Mouse (Mus musculus) erythroblast, embryonic 14.5 days (primary cell): ENCODE data around the gene L3mbtl4. TPM values are rescaled to one million over a fixed set of nuclear protein-coding genes. Genes with fewer than 3 reads are reported as not detected.

Experiments used
- H3K27me3 ChIP-seq: 2 replicates; pipeline ENCODE4 v1.6.1; 2012; ENCODE audit warnings: inconsistent platforms; ENCODE audit not compliant: control insufficient read depth
- H3K36me3 ChIP-seq: 2 replicates; pipeline ENCODE4 v1.6.1; 2012; ENCODE audit warnings: mild to moderate bottlenecking, inconsistent platforms; ENCODE audit not compliant: control insufficient read depth
- H3K4me1 ChIP-seq: 2 replicates; pipeline ENCODE4 v1.6.1; 2012; ENCODE audit warnings: inconsistent platforms; ENCODE audit not compliant: control insufficient read depth
- H3K4me3 ChIP-seq: replicated peaks from 2 replicates; pipeline ENCODE3; 2012; ENCODE audit warnings: moderate library complexity, mild to moderate bottlenecking, inconsistent platforms
- H3K9me3 ChIP-seq: 2 replicates; pipeline ENCODE4 v1.6.1; 2012; ENCODE audit warnings: low read length, inconsistent platforms, mixed read lengths; ENCODE audit not compliant: control insufficient read depth
- GATA1 ChIP-seq: IDR thresholded peaks from 2 replicates; pipeline ENCODE4 v1.6.1; 2012; ENCODE audit warnings: low read length, inconsistent platforms, mixed read lengths
- TAL1 ChIP-seq: IDR thresholded peaks from 3 replicates; pipeline ENCODE4 v1.6.1; 2012; ENCODE audit warnings: low read length, inconsistent platforms, mixed read lengths
- polyA plus RNA-seq: library from polyadenylated mRNA; stranded (reverse); fragments of >175 nt; gene quantifications from 2 replicates; pipeline ENCODE4 v1.2.3, GENCODE M21; 2012

Gene L3mbtl4
- polyA plus RNA-seq, 1 experiment = not detected

DNA sequence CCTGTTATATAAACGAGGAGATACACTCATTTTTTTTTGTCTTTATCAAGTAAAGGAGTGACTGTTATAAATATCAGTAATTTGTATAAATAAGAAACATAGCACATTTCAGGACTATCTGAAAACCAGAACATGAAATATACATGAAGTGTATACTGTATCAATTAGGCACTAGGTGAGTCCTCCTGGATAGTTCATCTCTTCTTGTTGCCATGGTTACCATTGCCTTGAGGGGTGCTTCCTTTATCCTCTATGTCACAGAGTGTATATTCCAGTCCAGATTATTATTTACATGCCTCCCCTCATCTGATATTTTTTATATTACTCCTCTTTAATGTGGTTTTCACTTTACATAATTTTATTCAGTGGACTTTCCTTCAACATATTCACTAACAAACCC is 392.9 kb downstream of the L3mbtl4 start:
- TF ChIP-seq TAL1 = no peak
- no peak overlapping the region for H3K4me3 ChIP-seq
- no peaks in the 10 kb centered on the region for H3K4me1 ChIP-seq
- H3K27me3 ChIP-seq = no peaks in the 10 kb centered on the region
- H3K36me3 ChIP-seq = no peaks in the 10 kb centered on the region
- peaks cover 12% of the 10 kb centered on the region; the same call in 1 of the 2 replicates for H3K9me3 ChIP-seq

DNA sequence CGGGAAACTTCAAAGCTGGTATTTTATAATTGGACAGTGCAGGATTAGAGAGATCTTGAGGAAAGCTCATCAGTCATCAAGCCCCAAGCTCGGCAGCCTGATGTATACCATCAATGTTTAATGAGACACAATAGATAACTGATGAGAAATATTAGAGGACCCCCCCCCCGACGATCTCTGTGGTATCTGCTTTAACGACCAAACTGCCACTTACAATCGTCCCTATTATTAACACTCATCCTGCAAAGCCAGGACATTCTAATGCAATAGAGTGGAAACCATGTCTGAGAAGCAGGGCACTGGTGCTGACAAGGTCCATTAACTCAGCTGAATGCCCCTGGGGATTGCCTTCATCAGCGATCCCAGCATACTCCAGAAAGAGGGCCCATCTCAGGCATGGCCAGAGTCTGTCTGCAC is 398.5 kb downstream of the L3mbtl4 start:
- no peaks in the 10 kb centered on the region for H3K36me3 ChIP-seq
- no peak overlapping the region for H3K4me3 ChIP-seq
- TF ChIP-seq TAL1 = no peak
- TF ChIP-seq GATA1 = no peak
- peaks cover 16% of the 10 kb centered on the region for H3K9me3 ChIP-seq
- H3K27me3 ChIP-seq = no peaks in the 10 kb centered on the region
- no peaks in the 10 kb centered on the region for H3K4me1 ChIP-seq

DNA sequence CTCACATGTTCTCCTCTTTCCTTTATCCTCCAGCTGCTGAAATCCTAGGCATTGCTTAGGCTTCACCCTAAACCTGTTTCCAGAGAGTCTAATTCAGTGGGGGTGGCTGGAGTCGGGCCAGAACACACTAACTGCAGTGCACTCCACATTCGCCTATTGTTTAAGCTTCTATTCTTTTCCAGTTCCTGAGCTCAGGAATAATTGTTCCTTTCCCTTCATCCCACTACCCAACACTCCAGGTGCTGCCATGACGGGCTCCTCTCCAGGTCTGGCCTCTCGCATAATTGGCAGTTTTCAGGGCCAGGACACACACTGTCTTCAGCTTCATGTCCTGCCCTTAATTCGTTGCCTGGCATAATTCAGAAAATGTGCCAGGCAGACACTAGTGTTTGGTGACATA is 437.1 kb downstream of the L3mbtl4 start:
- no peaks in the 10 kb centered on the region for H3K36me3 ChIP-seq
- no peak overlapping the region for H3K4me3 ChIP-seq
- TF ChIP-seq GATA1 (no peak), TAL1 (no peak)
- no peaks in the 10 kb centered on the region for H3K4me1 ChIP-seq
- no peaks in the 10 kb centered on the region for H3K27me3 ChIP-seq
- H3K9me3 ChIP-seq = peaks cover 9% of the 10 kb centered on the region; the same call in 1 of the 2 replicates

DNA sequence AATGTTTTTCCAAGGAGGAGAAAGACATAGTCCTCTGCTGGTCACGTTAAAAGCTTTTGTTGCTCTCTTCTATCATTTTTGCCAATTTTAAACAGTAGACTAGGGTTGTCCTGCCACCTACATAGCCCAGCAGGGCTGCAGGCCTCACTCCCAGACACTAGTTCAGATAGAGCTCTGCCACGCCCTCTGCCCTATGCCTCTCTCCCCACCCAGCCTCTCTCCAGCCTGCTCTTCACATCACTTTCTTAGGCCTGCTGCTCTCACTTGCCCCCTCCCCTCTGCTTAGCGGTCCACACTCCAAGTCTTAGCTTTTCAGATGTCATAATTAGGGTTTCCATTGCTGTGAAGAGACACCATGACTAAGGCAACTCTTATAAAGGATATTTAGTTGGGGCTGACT is 437.8 kb downstream of the L3mbtl4 start:
- TF ChIP-seq GATA1 (no peak), TAL1 (no peak)
- Histone ChIP-seq H3K4me1 (no peaks in the 10 kb centered on the region), H3K9me3 (peaks cover 6% of the 10 kb centered on the region; the same call in 1 of the 2 replicates), H3K27me3 (no peaks in the 10 kb centered on the region), H3K36me3 (no peaks in the 10 kb centered on the region), H3K4me3 (no peak overlapping the region)

DNA sequence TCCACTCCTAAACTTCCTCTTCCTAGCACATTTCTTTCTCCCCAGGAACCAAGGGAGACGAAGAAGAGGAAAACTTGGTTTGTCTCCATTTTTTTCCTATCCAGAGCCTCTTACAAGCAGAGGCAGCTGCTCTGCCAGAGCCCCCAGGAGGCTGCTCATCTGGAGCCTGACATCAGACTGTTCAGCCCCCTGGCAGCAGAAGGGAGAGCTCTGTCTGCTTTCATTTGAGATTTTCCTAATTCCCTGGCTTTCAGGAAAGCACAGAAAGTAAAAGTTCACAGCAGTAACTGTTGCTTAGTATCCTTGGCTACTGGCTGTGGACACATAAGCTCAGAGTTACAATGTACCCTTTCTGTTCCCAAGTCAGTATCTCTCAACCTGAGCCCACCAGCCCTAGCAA is 474.7 kb downstream of the L3mbtl4 start:
- Histone ChIP-seq H3K4me1 (no peaks in the 10 kb centered on the region), H3K9me3 (peaks cover 23% of the 10 kb centered on the region), H3K4me3 (no peak overlapping the region), H3K36me3 (no peaks in the 10 kb centered on the region), H3K27me3 (no peaks in the 10 kb centered on the region)
- TF ChIP-seq GATA1 = no peak
- no peak for TF ChIP-seq TAL1

DNA sequence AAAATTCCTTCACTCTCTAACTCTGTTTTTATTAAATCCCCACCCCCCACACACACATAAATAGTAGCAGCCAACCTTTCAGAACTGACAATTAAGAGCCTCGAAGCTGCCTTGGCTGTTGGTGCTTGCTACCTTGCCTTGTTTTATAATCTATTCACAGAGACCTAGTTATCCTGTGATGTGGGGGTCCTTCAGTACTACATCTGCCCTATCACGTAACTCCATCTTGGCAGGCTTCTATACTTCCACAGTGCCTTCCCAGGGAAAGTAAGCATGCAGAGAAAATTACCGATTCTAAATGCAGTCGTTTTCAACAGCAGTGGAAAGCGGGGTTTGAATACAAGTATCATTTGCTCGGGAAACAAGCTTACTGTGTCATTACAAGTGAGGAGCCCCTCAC is 476.9 kb downstream of the L3mbtl4 start:
- Histone ChIP-seq H3K36me3 (no peaks in the 10 kb centered on the region), H3K9me3 (peaks cover 15% of the 10 kb centered on the region), H3K27me3 (no peaks in the 10 kb centered on the region), H3K4me1 (no peaks in the 10 kb centered on the region), H3K4me3 (no peak overlapping the region)
- TF ChIP-seq TAL1 = no peak
- TF ChIP-seq GATA1 = no peak

DNA sequence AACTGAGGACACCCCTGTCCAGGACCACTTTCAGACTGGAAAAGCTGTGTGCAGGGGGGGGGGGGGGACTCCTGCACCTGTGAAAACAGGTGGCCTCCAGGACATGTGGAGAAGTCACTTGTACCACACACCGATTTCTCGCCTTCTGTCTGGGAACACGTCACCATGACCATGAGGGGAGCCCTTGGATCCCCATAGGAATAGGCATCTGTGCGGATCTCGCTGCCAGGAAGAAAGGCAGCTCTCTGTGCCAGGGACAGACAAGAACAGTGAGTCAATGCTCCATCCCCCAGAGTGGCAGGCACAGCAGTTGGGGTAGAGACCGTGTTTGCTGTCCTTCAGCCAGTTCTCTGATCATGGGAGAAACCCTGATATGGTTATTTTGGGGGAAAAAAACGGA is 479.5 kb downstream of the L3mbtl4 start:
- TF ChIP-seq GATA1 = no peak
- TF ChIP-seq TAL1 = no peak
- no peaks in the 10 kb centered on the region for H3K36me3 ChIP-seq
- H3K4me1 ChIP-seq = no peaks in the 10 kb centered on the region
- no peaks in the 10 kb centered on the region for H3K27me3 ChIP-seq
- H3K9me3 ChIP-seq = peaks cover 12% of the 10 kb centered on the region
- H3K4me3 ChIP-seq = no peak overlapping the region

DNA sequence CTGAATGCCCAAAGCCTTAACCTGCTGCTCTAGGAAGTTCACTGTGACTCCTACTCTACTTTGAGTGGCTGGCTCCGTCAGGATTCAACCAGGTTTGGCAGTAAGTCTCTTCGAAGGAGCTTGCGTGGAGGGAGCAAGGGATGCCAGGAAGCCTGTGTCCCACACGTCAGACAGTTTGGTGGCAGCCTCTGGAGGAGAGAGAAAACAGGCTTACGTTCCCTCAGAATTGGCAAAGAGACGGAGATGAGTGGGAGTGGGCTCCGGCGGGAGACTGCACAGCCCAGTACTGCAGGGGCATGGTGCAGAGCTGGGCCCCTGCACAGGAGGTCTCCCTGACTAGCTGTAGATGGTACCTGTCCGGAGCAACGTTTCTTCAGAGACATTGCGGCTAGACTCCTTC is 481.2 kb downstream of the L3mbtl4 start:
- Histone ChIP-seq H3K27me3 (no peaks in the 10 kb centered on the region), H3K36me3 (no peaks in the 10 kb centered on the region), H3K9me3 (peaks cover 16% of the 10 kb centered on the region), H3K4me3 (no peak overlapping the region), H3K4me1 (no peaks in the 10 kb centered on the region)
- no peak for TF ChIP-seq TAL1
- TF ChIP-seq GATA1 = no peak

DNA sequence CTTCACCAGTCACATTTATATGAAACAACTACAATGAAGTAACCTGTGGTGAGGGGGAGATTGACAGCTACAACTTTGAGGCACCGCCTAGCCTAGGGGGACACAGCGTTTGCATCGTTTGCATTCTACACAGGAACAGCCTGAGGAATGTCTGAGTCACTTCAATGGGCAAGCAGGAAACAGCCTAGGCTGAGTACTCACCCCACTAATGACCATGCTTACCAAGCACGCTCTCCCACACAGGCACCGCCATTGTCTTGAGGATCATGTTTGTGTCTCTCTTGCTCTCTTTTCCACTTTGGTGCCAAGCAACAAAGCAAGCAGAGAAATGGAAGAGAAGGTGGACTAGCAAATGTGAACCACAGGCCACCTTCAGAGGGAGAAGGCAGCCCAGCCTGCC is 484.8 kb downstream of the L3mbtl4 start:
- no peaks in the 10 kb centered on the region for H3K36me3 ChIP-seq
- no peak for TF ChIP-seq GATA1
- TF ChIP-seq TAL1 = no peak
- no peaks in the 10 kb centered on the region for H3K27me3 ChIP-seq
- H3K4me3 ChIP-seq = no peak overlapping the region
- H3K9me3 ChIP-seq = peaks cover 13% of the 10 kb centered on the region
- H3K4me1 ChIP-seq = no peaks in the 10 kb centered on the region

DNA sequence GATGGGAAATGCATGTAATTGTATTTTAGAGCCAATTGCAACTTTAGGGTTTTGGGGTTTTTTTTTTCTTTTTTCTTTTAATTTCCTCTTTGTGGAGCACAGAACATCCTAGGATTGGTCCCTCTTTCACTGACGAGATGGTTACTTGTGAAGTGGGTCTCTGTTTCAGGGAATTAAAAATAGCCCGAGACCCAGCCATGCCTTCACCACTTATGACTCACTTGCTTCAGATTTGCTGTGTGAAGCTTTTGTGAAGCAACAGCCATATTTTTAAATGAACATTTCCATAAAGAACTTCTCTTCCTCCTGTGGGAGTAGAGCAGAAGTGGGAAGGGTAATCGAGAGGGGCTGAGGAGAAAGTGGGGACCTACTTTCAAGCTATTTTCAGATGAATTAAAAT is 485.3 kb downstream of the L3mbtl4 start:
- Histone ChIP-seq H3K27me3 (no peaks in the 10 kb centered on the region), H3K4me3 (no peak overlapping the region), H3K4me1 (no peaks in the 10 kb centered on the region), H3K9me3 (peaks cover 14% of the 10 kb centered on the region), H3K36me3 (no peaks in the 10 kb centered on the region)
- TF ChIP-seq GATA1 (no peak), TAL1 (no peak)
